ENCODE assay signal across 10 mouse cellular contexts in the genomic region with DNA sequence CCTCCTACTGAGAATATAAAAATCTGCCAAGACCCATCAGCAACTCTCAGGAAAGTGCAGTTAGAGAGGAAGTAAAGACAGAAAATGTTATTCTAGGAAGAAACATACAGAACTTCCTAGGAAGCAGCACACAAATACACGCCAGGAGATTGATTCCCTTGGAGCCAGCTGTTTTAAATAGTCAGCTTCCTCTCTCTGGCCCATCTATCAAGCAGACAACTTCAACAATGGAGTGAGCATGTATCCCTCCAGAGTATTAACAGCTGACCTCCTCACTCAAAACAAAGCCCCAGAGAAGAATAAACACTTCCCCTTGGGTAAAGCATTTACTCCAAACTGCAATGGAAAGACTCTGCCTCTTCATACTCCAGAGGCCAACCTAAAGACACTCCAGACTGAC. TPM values are rescaled to one million over a fixed set of nuclear protein-coding genes. Genes with fewer than 3 reads are reported as not detected.
A peak's percentile ranks its signal among the peaks of the same experiment; 100 is the strongest.
DNase-seq lines count a peak whose midpoint lies in the region; ATAC-seq and TF ChIP-seq lines count a peak whose summit lies in the region.
"Had no signal": no experiment of that assay in that cellular context is flagged by ENCODE, and none has a peak within 500 bp of the region (broad histone marks: within the 10 kb centered on the region; RNA-seq: fewer than 3 reads in every experiment).

No protein-coding gene starts in this region.

- H3K4me2 ChIP-seq in kidney, embryonic 15.5 days: peak overlapping the region; percentile 99
- H3K4me2 ChIP-seq in intestine, postnatal 0 days (replicated peaks; ENCODE audit: low read depth): 0 out of 2 replicates have a peak overlapping the region, but pooled peaks have one; percentile 21
- H3K4me2 ChIP-seq in midbrain, embryonic 14.5 days (ENCODE audit: low read length): peak overlapping the region; percentile 72

- ATAC-seq in kidney, embryonic 15.5 days (replicated peaks; ENCODE audit: low FRiP score): no peak
- ATAC-seq in intestine, postnatal 0 days: no peak
- ATAC-seq in midbrain, embryonic 14.5 days (ENCODE audit: low FRiP score, low TSS enrichment): no peak
- ATAC-seq: Patski had no signal

- no peak overlapping the region for H3K4me3 ChIP-seq in kidney, embryonic 15.5 days (replicated peaks)
- no peak overlapping the region for H3K4me3 ChIP-seq in intestine, postnatal 0 days (ENCODE audit: low read depth, low read length)
- H3K4me3 ChIP-seq in midbrain, embryonic 14.5 days (replicated peaks; ENCODE audit: low read depth, low read length): no peak overlapping the region

- peaks cover 50% of the 10 kb centered on the region for H3K4me1 ChIP-seq in kidney, embryonic 15.5 days
- H3K4me1 ChIP-seq in intestine, postnatal 0 days (replicated peaks; ENCODE audit: control insufficient read depth, insufficient read depth, low read length): 0 out of 2 replicates have a peak, but pooled peaks cover 3% of the 10 kb centered on the region
- peaks cover 26% of the 10 kb centered on the region for H3K4me1 ChIP-seq in midbrain, embryonic 14.5 days (ENCODE audit: control insufficient read depth, insufficient read depth, low read length)

- H3K27me3 ChIP-seq in kidney, embryonic 15.5 days: 0 out of 2 replicates have a peak, but pooled peaks cover 2% of the 10 kb centered on the region
- no peaks in the 10 kb centered on the region for H3K27me3 ChIP-seq in intestine, postnatal 0 days (replicated peaks; ENCODE audit: control insufficient read depth, insufficient read depth, low read length)
- no peaks in the 10 kb centered on the region for H3K27me3 ChIP-seq in midbrain, embryonic 14.5 days (ENCODE audit: control insufficient read depth, insufficient read depth, low read length)
- H3K27me3 ChIP-seq: Patski had no signal

- WGBS in kidney, embryonic 15.5 days: 35% methylated on average over 1 of the region's 1 CpGs
- WGBS in intestine, postnatal 0 days: 50% methylated on average over 1 of the region's 1 CpGs
- 50% methylated on average over 1 of the region's 1 CpGs for WGBS in midbrain, embryonic 14.5 days

- TF ChIP-seq CTCF in intestine, postnatal 0 days (IDR thresholded peaks at IDR 0.05; ENCODE audit: low read depth): no peak

- H3K36me3 ChIP-seq in kidney, embryonic 15.5 days: no peaks in the 10 kb centered on the region
- no peaks in the 10 kb centered on the region for H3K36me3 ChIP-seq in intestine, postnatal 0 days (ENCODE audit: control insufficient read depth, insufficient read depth)
- H3K36me3 ChIP-seq in midbrain, embryonic 14.5 days (ENCODE audit: control insufficient read depth, insufficient read depth, low read length): no peaks in the 10 kb centered on the region

- peak overlapping the region; percentile 29 for H3K27ac ChIP-seq in kidney, embryonic 15.5 days
- no peak overlapping the region for H3K27ac ChIP-seq in intestine, postnatal 0 days (ENCODE audit: low read depth, low read length)
- no peak overlapping the region for H3K27ac ChIP-seq in midbrain, embryonic 14.5 days (replicated peaks; ENCODE audit: low read depth, low read length)

- no peak for DNase-seq in kidney, postnatal 10 days
- peak; percentile 5 for DNase-seq in embryo, embryonic 9.5 days (ENCODE audit: extremely low spot score)
- no peak for DNase-seq in midbrain, embryonic 14.5 days
- DNase-seq in thymus, postnatal 25 days: no peak
- DNase-seq in B cell, adult 2 months: no peak
- DNase-seq in testis, postnatal 10 days (ENCODE audit: low spot score): no peak
- DNase-seq: cerebellum, adult 9-10 months had no signal

- H3K9ac ChIP-seq in kidney, embryonic 15.5 days: no peak overlapping the region
- H3K9ac ChIP-seq in intestine, postnatal 0 days (ENCODE audit: low read depth, low read length): no peak overlapping the region
- H3K9ac ChIP-seq in midbrain, embryonic 14.5 days (replicated peaks; ENCODE audit: low read length): peak overlapping the region; percentile 76; the same call in 1 of the 2 replicates

- no peaks in the 10 kb centered on the region for H3K9me3 ChIP-seq in kidney, embryonic 15.5 days (replicated peaks)
- H3K9me3 ChIP-seq in intestine, postnatal 0 days (ENCODE audit: control insufficient read depth): no peaks in the 10 kb centered on the region
- H3K9me3 ChIP-seq in midbrain, embryonic 14.5 days (ENCODE audit: control insufficient read depth, low read length): no peaks in the 10 kb centered on the region

RNA-seq across cellular contexts. Expression of gene Nup210, which starts 1.5 kb away (rescaled TPM):
- polyA plus RNA-seq in kidney, embryonic 15.5 days (2015; fragmentation: Nextera tagmentation; extraction: Ambion mirVana): 22.8 and 24.2 TPM in 2 replicates
- 2.8 TPM in 2 replicates for polyA plus RNA-seq in intestine, postnatal 0 days (2015; fragmentation: Nextera tagmentation; extraction: Ambion mirVana)
- 17.1 and 28.0 TPM in 2 replicates for polyA plus RNA-seq in midbrain, embryonic 14.5 days (2014; fragmentation: Nextera tagmentation; extraction: Ambion mirVana)

RNA-seq across cellular contexts. Expression of gene Hdac11, which starts 41.3 kb away (rescaled TPM):
- polyA plus RNA-seq in kidney, embryonic 15.5 days (2015; fragmentation: Nextera tagmentation; extraction: Ambion mirVana): 13.2 and 14.3 TPM in 2 replicates
- 4.2 and 4.8 TPM in 2 replicates for polyA plus RNA-seq in intestine, postnatal 0 days (2015; fragmentation: Nextera tagmentation; extraction: Ambion mirVana)
- 42.1 and 50.3 TPM in 2 replicates for polyA plus RNA-seq in midbrain, embryonic 14.5 days (2014; fragmentation: Nextera tagmentation; extraction: Ambion mirVana)

Comparison
In these comparisons a context has a peak if more than half of its experiments do, and no peak if none do; other contexts are left out.
1. H3K4me2 ChIP-seq: peak in every context shown above with its lines; median percentile 99 in kidney, embryonic 15.5 days; 72 in midbrain, embryonic 14.5 days; 21 in intestine, postnatal 0 days.